Mouse (Mus musculus) hindbrain, embryonic 10.5 days (tissue): ENCODE results near the gene Exoc4. TPM values are rescaled to one million over a fixed set of nuclear protein-coding genes. Genes with fewer than 3 reads are reported as not detected.

ENCODE experiments used
- DNase-seq: peaks from one replicate; pipeline ENCODE4 v3.0.0-alpha.2; 2017; ENCODE audit warnings: low spot score
- H3K27ac ChIP-seq: fragments of 300-500 bp; sonication (generic); 2 replicates; pipeline ENCODE4 v1.5.1; 2016; ENCODE audit warnings: mild to moderate bottlenecking, moderate library complexity
- H3K27me3 ChIP-seq: fragments of 300-500 bp; sonication (generic); 2 replicates; pipeline ENCODE4 v1.6.1; 2016; ENCODE audit warnings: mild to moderate bottlenecking; ENCODE audit not compliant: poor library complexity, insufficient read depth, severe bottlenecking
- H3K36me3 ChIP-seq: fragments of 300-500 bp; sonication (generic); 2 replicates; pipeline ENCODE4 v1.6.1; 2016; ENCODE audit warnings: mild to moderate bottlenecking, moderate library complexity
- H3K4me1 ChIP-seq: fragments of 300-500 bp; sonication (generic); replicated peaks from 2 replicates; pipeline ENCODE4 v1.6.1; 2016; ENCODE audit warnings: mild to moderate bottlenecking
- H3K4me3 ChIP-seq: fragments of 300-500 bp; sonication (generic); 2 replicates; pipeline ENCODE4 v1.5.1; 2016; ENCODE audit warnings: mild to moderate bottlenecking, moderate library complexity
- H3K9me3 ChIP-seq: fragments of 300-500 bp; sonication (generic); 2 replicates; pipeline ENCODE4 v1.6.1; 2016; ENCODE audit warnings: mild to moderate bottlenecking, moderate library complexity
- WGBS: fragments of 180-500 bp; shearing (Covaris S2); methylation state at CpG from one replicate; pipeline ENCODE4 v1.1.7; 2016; 5-methylcytosine and 5-hydroxymethylcytosine counted together
- polyA plus RNA-seq: library from polyadenylated mRNA; unstranded; fragments of >200 nt; fragmentation: Nextera tagmentation; extraction: Ambion mirVana; gene quantifications from 2 replicates; pipeline ENCODE4 v1.2.1, GENCODE M21; 2016

Gene Exoc4
- polyA plus RNA-seq, 1 experiment from 2014 or later = 35.9 TPM

- Histone ChIP-seq H3K27ac (no peak overlapping the region), H3K36me3 (no peaks in the 10 kb centered on the region), H3K27me3 (no peaks in the 10 kb centered on the region), H3K4me3 (no peak overlapping the region), H3K9me3 (no peaks in the 10 kb centered on the region), H3K4me1 (no peaks in the 10 kb centered on the region; the same call in 1 of the 2 replicates)
- DNase-seq = no peak
Observed at GRCm38 (mm10) chr6:33761557-33761956, 512.7 kb downstream of the Exoc4 start.

- WGBS = 87% methylated on average over 4 of the region's 4 CpGs
- Histone ChIP-seq H3K27ac (peak overlapping the region; percentile 35; the same call in 1 of the 2 replicates), H3K36me3 (no peaks in the 10 kb centered on the region), H3K4me3 (no peak overlapping the region), H3K27me3 (no peaks in the 10 kb centered on the region), H3K9me3 (no peaks in the 10 kb centered on the region), H3K4me1 (no peaks in the 10 kb centered on the region; the same call in 1 of the 2 replicates)
- DNase-seq = no peak
Observed at GRCm38 (mm10) chr6:33763245-33763644, 514.4 kb downstream of the Exoc4 start.

- WGBS = 64% methylated on average over 3 of the region's 3 CpGs
Observed at GRCm38 (mm10) chr6:33763970-33764369, 515.1 kb downstream of the Exoc4 start.

GRCm38 (mm10) chr6:33769251-33769650, 520.4 kb downstream of the Exoc4 start:
- H3K4me1 ChIP-seq = no peaks in the 10 kb centered on the region
- H3K4me3 ChIP-seq = no peak overlapping the region
- no peaks in the 10 kb centered on the region for H3K9me3 ChIP-seq
- no peak for DNase-seq
- no peak overlapping the region for H3K27ac ChIP-seq
- no peaks in the 10 kb centered on the region for H3K27me3 ChIP-seq
- 64% methylated on average over 3 of the region's 3 CpGs for WGBS
- no peaks in the 10 kb centered on the region for H3K36me3 ChIP-seq

More at GRCm38 (mm10) chr6:33763970-33764369, 515.1 kb downstream of the Exoc4 start:
- DNase-seq = peak; percentile 12
- Histone ChIP-seq H3K4me3 (no peak overlapping the region), H3K4me1 (no peaks in the 10 kb centered on the region; the same call in 1 of the 2 replicates), H3K27me3 (no peaks in the 10 kb centered on the region), H3K36me3 (no peaks in the 10 kb centered on the region), H3K9me3 (no peaks in the 10 kb centered on the region), H3K27ac (peak overlapping the region; percentile 29; the same call in 1 of the 2 replicates)

GRCm38 (mm10) chr6:33770021-33770420, 521.1 kb downstream of the Exoc4 start:
- no peak overlapping the region for H3K4me3 ChIP-seq
- H3K27ac ChIP-seq = no peak overlapping the region
- no peaks in the 10 kb centered on the region for H3K36me3 ChIP-seq
- H3K4me1 ChIP-seq = no peaks in the 10 kb centered on the region
- H3K27me3 ChIP-seq = no peaks in the 10 kb centered on the region
- H3K9me3 ChIP-seq = no peaks in the 10 kb centered on the region
- WGBS = 82% methylated on average over 2 of the region's 2 CpGs
- no peak for DNase-seq

- no peaks in the 10 kb centered on the region for H3K36me3 ChIP-seq
- H3K4me3 ChIP-seq = no peak overlapping the region
- H3K9me3 ChIP-seq = no peaks in the 10 kb centered on the region
- no peaks in the 10 kb centered on the region for H3K27me3 ChIP-seq
- H3K4me1 ChIP-seq = no peaks in the 10 kb centered on the region
- 86% methylated on average over 9 of the region's 9 CpGs for WGBS
- DNase-seq = no peak
- H3K27ac ChIP-seq = no peak overlapping the region
Observed at GRCm38 (mm10) chr6:33772551-33773315, 523.8 kb downstream of the Exoc4 start.

GRCm38 (mm10) chr6:33792604-33793003, 543.7 kb downstream of the Exoc4 start:
- Histone ChIP-seq H3K9me3 (no peaks in the 10 kb centered on the region), H3K4me3 (no peak overlapping the region), H3K27ac (no peak overlapping the region), H3K4me1 (0 out of 2 replicates have a peak, but pooled peaks cover 5% of the 10 kb centered on the region), H3K36me3 (no peaks in the 10 kb centered on the region), H3K27me3 (no peaks in the 10 kb centered on the region)
- DNase-seq = no peak
- WGBS = 91% methylated on average over 2 of the region's 2 CpGs

- peaks cover 12% of the 10 kb centered on the region; the same call in 1 of the 2 replicates for H3K4me1 ChIP-seq
- H3K36me3 ChIP-seq = no peaks in the 10 kb centered on the region
- 94% methylated on average over 3 of the region's 3 CpGs for WGBS
- DNase-seq = no peak
- no peak overlapping the region for H3K4me3 ChIP-seq
- H3K9me3 ChIP-seq = no peaks in the 10 kb centered on the region
- H3K27me3 ChIP-seq = no peaks in the 10 kb centered on the region
- H3K27ac ChIP-seq = no peak overlapping the region
Observed at GRCm38 (mm10) chr6:33801254-33801653, 552.4 kb downstream of the Exoc4 start.

- H3K27me3 ChIP-seq = no peaks in the 10 kb centered on the region
- 46% methylated on average over 3 of the region's 3 CpGs for WGBS
- peaks cover 10% of the 10 kb centered on the region; the same call in 1 of the 2 replicates for H3K4me1 ChIP-seq
- H3K36me3 ChIP-seq = no peaks in the 10 kb centered on the region
- no peaks in the 10 kb centered on the region for H3K9me3 ChIP-seq
- H3K27ac ChIP-seq = no peak overlapping the region; the same call in 1 of the 2 replicates
- H3K4me3 ChIP-seq = no peak overlapping the region
- DNase-seq = no peak
Observed at GRCm38 (mm10) chr6:33803481-33804098, 554.7 kb downstream of the Exoc4 start.

GRCm38 (mm10) chr6:33804775-33805174, 555.9 kb downstream of the Exoc4 start:
- no peak for DNase-seq
- Histone ChIP-seq H3K27ac (no peak overlapping the region), H3K4me3 (no peak overlapping the region), H3K4me1 (peaks cover 10% of the 10 kb centered on the region; the same call in 1 of the 2 replicates), H3K27me3 (no peaks in the 10 kb centered on the region), H3K36me3 (no peaks in the 10 kb centered on the region), H3K9me3 (no peaks in the 10 kb centered on the region)
- WGBS = 71% methylated on average over 2 of the region's 2 CpGs

- no peak overlapping the region for H3K27ac ChIP-seq
- no peaks in the 10 kb centered on the region for H3K9me3 ChIP-seq
- H3K4me3 ChIP-seq = no peak overlapping the region
- peaks cover 10% of the 10 kb centered on the region; the same call in 1 of the 2 replicates for H3K4me1 ChIP-seq
- WGBS = 88% methylated on average over 3 of the region's 3 CpGs
- H3K36me3 ChIP-seq = no peaks in the 10 kb centered on the region
- DNase-seq = no peak
- H3K27me3 ChIP-seq = no peaks in the 10 kb centered on the region
Observed at GRCm38 (mm10) chr6:33806072-33806782, 557.3 kb downstream of the Exoc4 start.

- Histone ChIP-seq H3K4me3 (no peak overlapping the region), H3K36me3 (no peaks in the 10 kb centered on the region), H3K9me3 (no peaks in the 10 kb centered on the region), H3K27me3 (no peaks in the 10 kb centered on the region), H3K27ac (no peak overlapping the region), H3K4me1 (no peaks in the 10 kb centered on the region)
- no peak for DNase-seq
- 57% methylated on average over 2 of the region's 2 CpGs for WGBS
Observed at GRCm38 (mm10) chr6:33814386-33814785, 565.5 kb downstream of the Exoc4 start.

GRCm38 (mm10) chr6:33823171-33823570, 574.3 kb downstream of the Exoc4 start:
- H3K36me3 ChIP-seq = no peaks in the 10 kb centered on the region
- H3K27me3 ChIP-seq = no peaks in the 10 kb centered on the region
- H3K4me3 ChIP-seq = no peak overlapping the region
- no peak for DNase-seq
- H3K9me3 ChIP-seq = no peaks in the 10 kb centered on the region
- peaks cover 5% of the 10 kb centered on the region; the same call in 1 of the 2 replicates for H3K4me1 ChIP-seq
- 91% methylated on average over 2 of the region's 2 CpGs for WGBS
- no peak overlapping the region for H3K27ac ChIP-seq
